Mouse (Mus musculus) midbrain, embryonic 12.5 days (tissue): ENCODE measurements at regions not wholly inside any gene's neighbourhood (a gene's known extent, or its start where the extent isn't known, plus 50 kb on each side); places are given as distances from the start of the nearest gene placed in this dataset.

Source experiments
- ATAC-seq: fragments of 200-750 bp; cut with Nextera tagmentation; 2 replicates; pipeline ENCODE4 v1.8.0; 2017; ENCODE audit warnings: low read depth, moderate TSS enrichment, moderate library complexity; ENCODE audit not compliant: low FRiP score
- H3K27ac ChIP-seq: fragments of 300-500 bp; sonication (generic); replicated peaks from 2 replicates; pipeline ENCODE4 v1.5.1; 2016; ENCODE audit warnings: mild to moderate bottlenecking
- H3K27me3 ChIP-seq: fragments of 300-500 bp; sonication (generic); 2 replicates; pipeline ENCODE4 v1.6.1; 2016; ENCODE audit warnings: mild to moderate bottlenecking
- H3K36me3 ChIP-seq: fragments of 300-500 bp; sonication (generic); 2 replicates; pipeline ENCODE4 v1.6.1; 2016
- H3K4me1 ChIP-seq: fragments of 300-500 bp; sonication (generic); 2 replicates; pipeline ENCODE4 v1.6.1; 2016
- H3K4me2 ChIP-seq: fragments of 300-500 bp; sonication (generic); replicated peaks from 2 replicates; pipeline ENCODE4 v1.6.1; 2016; ENCODE audit warnings: mild to moderate bottlenecking, moderate library complexity
- H3K4me3 ChIP-seq: fragments of 300-500 bp; sonication (generic); 2 replicates; pipeline ENCODE4 v1.5.1; 2016; ENCODE audit warnings: mild to moderate bottlenecking
- H3K9ac ChIP-seq: fragments of 300-500 bp; sonication (generic); replicated peaks from 2 replicates; pipeline ENCODE4 v1.6.1; 2016; ENCODE audit warnings: mild to moderate bottlenecking, moderate library complexity
- H3K9me3 ChIP-seq: fragments of 300-500 bp; sonication (generic); 2 replicates; pipeline ENCODE4 v1.6.1; 2016; ENCODE audit warnings: mild to moderate bottlenecking
- WGBS: fragments of 180-500 bp; shearing (Covaris S2); methylation state at CpG from one replicate; pipeline ENCODE4 v1.1.7; 2016; 5-methylcytosine and 5-hydroxymethylcytosine counted together

DNA sequence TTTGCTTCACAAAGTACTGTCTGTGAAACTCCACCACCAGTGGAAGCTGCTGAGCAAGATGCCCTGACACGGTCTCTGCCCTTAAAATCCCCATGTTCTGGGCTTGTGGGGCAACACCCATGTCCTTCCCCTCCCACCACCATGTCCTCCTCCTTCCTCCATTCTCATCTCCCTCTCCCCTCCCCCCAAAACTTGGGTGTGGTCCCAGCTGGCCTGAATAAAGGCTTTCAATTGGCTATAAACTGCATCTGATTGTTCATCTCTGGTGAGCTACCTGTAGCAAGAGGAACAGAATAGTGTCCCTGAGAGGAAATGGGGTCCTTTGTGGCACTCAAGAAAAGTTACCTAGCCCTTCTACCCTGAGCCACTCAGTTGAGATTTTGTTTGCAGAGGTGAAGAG lies 91.8 kb downstream of the Slc16a9 start:
- ATAC-seq, result no peak
- Histone ChIP-seq H3K27me3 (no peaks in the 10 kb centered on the region), H3K4me1 (no peaks in the 10 kb centered on the region), H3K4me3 (no peak overlapping the region), H3K27ac (no peak overlapping the region), H3K36me3 (no peaks in the 10 kb centered on the region), H3K9ac (no peak overlapping the region), H3K9me3 (peaks cover 5% of the 10 kb centered on the region), H3K4me2 (no peak overlapping the region)
- WGBS, result 81% methylated on average over 1 of the region's 1 CpGs

DNA sequence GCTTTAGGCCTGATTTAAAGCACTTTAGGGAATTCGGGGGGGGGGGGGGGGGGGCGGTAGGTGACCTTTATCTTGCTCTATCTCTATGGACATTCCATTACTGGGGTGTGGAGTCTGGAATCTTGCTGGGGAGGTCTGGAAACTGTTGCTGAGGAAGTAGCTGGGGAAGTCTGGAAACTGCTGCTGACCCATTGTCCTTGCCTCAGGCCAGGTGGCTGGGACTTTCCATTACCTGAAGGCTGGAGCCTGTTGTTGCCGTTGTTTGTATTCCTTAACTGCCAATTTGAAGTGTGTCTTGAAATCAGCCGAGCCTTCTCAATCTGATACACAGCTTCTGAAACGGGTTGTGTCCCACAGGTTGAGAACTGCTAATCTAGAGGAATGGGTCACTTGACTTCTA lies 80.9 kb upstream of the Fam13c start:
- Histone ChIP-seq H3K36me3 (no peaks in the 10 kb centered on the region), H3K4me2 (no peak overlapping the region), H3K27me3 (no peaks in the 10 kb centered on the region), H3K27ac (no peak overlapping the region), H3K4me3 (no peak overlapping the region), H3K4me1 (no peaks in the 10 kb centered on the region), H3K9me3 (no peaks in the 10 kb centered on the region), H3K9ac (no peak overlapping the region)
- 78% methylated on average over 5 of the region's 5 CpGs for WGBS
- no peak for ATAC-seq

DNA sequence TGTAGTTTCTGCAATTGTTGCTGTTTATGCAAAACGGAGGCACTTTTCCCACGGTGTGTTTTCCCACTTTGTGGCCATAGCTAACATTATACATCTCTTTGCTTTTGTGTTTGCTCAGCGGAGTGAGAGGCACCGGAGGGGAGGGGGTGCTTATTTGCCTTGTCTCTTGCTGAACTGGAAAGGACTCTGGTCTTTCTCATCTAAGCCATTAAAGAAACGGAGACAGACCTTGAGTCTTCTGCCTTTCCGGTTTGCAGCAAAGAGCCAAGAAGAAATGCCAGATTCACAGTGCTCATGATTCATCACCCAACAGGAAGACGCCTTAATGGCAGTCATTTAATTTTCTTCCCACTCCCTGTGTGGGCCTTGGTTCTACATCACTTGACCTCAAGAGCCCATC lies 80.4 kb upstream of the Fam13c start:
- Histone ChIP-seq H3K4me1 (no peaks in the 10 kb centered on the region), H3K36me3 (no peaks in the 10 kb centered on the region), H3K9ac (no peak overlapping the region), H3K9me3 (no peaks in the 10 kb centered on the region), H3K4me3 (no peak overlapping the region), H3K27me3 (no peaks in the 10 kb centered on the region), H3K27ac (no peak overlapping the region), H3K4me2 (no peak overlapping the region)
- ATAC-seq, result no peak
- WGBS, result 81% methylated on average over 7 of the region's 7 CpGs

DNA sequence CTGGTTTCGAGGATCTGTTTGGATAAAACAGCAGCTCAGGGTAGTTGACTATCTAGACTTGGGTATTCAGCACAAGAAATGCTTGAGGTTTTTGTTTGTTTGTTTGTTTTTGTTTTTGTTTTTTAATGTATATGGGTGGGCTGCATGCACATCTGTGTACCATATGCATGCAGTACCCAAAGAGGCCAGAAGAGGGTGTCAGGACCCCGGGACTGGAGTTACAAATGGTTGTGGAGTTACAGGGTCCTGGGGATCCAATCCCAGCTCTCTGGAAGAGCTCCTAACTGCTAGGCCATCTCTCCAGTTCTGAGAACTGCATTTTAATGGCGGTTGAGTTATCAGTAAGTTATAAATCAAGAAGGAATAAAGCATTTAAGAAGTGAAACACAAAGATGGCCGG lies 77.2 kb upstream of the Fam13c start:
- no peak for ATAC-seq
- 81% methylated on average over 4 of the region's 4 CpGs for WGBS
- H3K9ac ChIP-seq, result no peak overlapping the region
- no peak overlapping the region for H3K4me2 ChIP-seq
- no peaks in the 10 kb centered on the region for H3K36me3 ChIP-seq
- H3K4me3 ChIP-seq, result no peak overlapping the region
- H3K27ac ChIP-seq, result no peak overlapping the region
- H3K27me3 ChIP-seq, result no peaks in the 10 kb centered on the region
- H3K4me1 ChIP-seq, result no peaks in the 10 kb centered on the region
- no peaks in the 10 kb centered on the region for H3K9me3 ChIP-seq

DNA sequence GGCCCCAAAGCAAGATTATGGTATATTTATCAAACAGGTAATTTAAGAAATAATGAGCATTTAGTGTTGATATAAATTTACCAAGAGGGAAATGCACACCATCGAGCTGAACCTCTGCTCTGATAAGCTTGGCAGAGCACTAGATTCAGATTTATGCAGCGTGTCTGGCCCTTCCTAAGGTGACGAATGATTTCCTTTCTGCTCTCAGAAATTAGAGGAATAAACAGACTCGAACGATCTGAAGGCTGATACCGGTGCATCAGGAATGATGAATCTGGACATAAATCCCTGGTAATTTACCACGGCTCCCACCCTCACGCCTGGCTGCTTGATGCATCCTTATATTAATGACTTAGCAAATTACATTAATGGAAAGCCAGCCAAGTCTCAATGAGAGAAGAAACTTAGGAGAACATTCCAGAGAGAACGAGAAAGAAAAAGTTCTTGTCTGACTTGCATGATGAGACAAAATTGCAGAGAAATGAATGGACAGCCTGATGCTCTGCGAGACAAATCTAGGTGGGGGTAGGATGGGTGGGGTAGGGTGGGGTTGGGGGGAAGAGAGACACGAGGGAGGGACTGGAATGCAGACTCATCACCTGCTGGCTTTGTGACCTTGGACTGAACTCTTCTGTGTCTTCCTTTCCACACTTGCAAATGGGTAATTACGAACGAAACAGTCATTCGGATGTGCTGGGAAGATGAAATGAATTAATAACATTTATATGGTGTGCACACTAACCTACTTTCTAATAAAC lies 75.9 kb upstream of the Fam13c start:
- Histone ChIP-seq H3K4me2 (no peak overlapping the region), H3K9me3 (no peaks in the 10 kb centered on the region), H3K4me1 (peaks cover 3% of the 10 kb centered on the region; the same call in 1 of the 2 replicates), H3K9ac (no peak overlapping the region), H3K27me3 (no peaks in the 10 kb centered on the region; the same call in 1 of the 2 replicates), H3K27ac (no peak overlapping the region), H3K4me3 (no peak overlapping the region), H3K36me3 (no peaks in the 10 kb centered on the region)
- no peak for ATAC-seq
- 84% methylated on average over 14 of the region's 14 CpGs for WGBS

DNA sequence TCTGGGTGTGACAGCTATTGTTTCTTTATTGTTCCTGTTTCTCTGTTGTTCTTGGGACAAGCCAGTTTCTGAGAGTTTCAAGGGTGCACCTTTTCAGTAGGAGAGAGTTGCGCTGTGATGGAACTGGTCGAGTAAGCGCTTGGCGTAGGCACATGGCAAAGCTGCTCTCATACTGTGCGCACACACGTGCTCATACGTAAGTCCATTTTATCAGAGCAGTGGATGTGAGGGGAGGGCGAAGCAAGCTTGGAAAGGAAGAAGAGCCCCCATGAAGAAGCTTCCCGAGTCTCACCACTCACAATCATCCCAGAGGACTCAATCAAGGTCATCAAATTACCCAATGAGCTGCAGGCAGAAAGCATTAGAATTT lies 75.3 kb upstream of the Fam13c start:
- Histone ChIP-seq H3K36me3 (no peaks in the 10 kb centered on the region), H3K9ac (no peak overlapping the region), H3K27ac (no peak overlapping the region), H3K4me3 (no peak overlapping the region), H3K27me3 (no peaks in the 10 kb centered on the region; the same call in 1 of the 2 replicates), H3K4me2 (no peak overlapping the region), H3K9me3 (no peaks in the 10 kb centered on the region), H3K4me1 (peaks cover 3% of the 10 kb centered on the region; the same call in 1 of the 2 replicates)
- 92% methylated on average over 9 of the region's 9 CpGs for WGBS
- ATAC-seq, result no peak

DNA sequence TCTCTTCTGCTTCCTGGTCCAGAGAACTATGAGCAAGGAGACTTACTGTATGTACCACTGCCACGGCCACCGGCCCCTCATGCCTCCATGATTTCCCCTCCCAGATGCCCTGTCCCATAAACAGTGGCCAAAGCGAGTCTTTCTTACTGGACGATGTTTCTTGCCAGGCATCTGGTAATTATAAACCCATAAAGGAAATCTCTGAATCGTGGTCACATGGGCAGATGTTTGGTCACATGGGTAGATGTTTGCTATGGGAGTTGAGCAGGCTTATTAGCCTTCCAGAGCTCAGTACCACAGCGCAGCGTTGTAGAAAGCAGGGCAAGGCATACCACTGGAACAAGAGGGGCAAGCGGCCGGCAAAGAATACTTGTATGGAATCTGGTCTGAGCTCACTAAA lies 74.8 kb upstream of the Fam13c start:
- H3K27me3 ChIP-seq, result no peaks in the 10 kb centered on the region; the same call in 1 of the 2 replicates
- H3K27ac ChIP-seq, result no peak overlapping the region
- no peaks in the 10 kb centered on the region for H3K9me3 ChIP-seq
- 89% methylated on average over 9 of the region's 9 CpGs for WGBS
- H3K36me3 ChIP-seq, result no peaks in the 10 kb centered on the region
- no peak overlapping the region for H3K4me2 ChIP-seq
- no peak overlapping the region for H3K9ac ChIP-seq
- peaks cover 3% of the 10 kb centered on the region; the same call in 1 of the 2 replicates for H3K4me1 ChIP-seq
- ATAC-seq, result no peak
- no peak overlapping the region for H3K4me3 ChIP-seq

DNA sequence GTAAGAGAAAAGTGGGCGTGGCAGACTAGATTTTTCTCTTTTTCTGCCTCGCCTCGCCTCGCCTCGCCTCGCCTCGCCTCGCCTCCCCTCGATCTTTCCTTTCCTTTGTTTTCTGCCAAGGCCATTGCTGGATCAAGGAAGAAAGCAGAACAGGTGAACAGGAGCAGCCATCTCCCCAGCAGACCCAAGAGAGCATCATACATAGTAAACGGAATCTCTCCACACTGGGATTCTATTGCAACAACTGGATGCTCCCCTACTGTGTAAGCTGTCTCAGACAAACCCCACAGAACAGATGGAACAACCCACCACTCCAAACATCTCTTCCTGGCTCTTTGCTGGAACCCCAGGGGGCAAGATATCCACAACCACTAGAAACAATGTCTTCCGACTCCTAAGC lies 72.4 kb upstream of the Fam13c start:
- WGBS, result 71% methylated on average over 11 of the region's 11 CpGs
- no peak overlapping the region for H3K4me3 ChIP-seq
- peaks cover 3% of the 10 kb centered on the region; the same call in 1 of the 2 replicates for H3K4me1 ChIP-seq
- no peak for ATAC-seq
- H3K36me3 ChIP-seq, result no peaks in the 10 kb centered on the region
- no peak overlapping the region for H3K4me2 ChIP-seq
- H3K9ac ChIP-seq, result no peak overlapping the region
- H3K9me3 ChIP-seq, result no peaks in the 10 kb centered on the region
- H3K27me3 ChIP-seq, result no peaks in the 10 kb centered on the region; the same call in 1 of the 2 replicates
- no peak overlapping the region for H3K27ac ChIP-seq

DNA sequence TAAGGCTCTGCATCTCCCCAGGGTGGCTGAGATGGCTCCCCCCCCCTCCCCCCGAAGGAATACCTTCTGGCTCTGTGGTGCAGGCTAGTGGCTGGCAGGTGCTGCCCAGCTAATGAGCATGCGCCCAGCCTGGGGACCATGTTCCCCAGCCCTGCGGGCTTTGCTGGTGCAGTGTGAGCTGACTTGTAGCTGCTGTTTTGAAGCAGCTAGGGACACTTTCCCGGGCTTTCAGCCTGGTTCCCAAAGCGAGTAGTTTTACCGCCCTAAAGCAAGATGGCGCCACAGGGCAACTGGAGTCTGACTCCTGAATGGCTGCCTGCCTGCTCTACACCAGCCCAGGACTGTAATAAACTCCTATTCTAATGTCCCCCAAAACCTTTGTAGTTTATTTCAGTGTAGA lies 71.6 kb upstream of the Fam13c start:
- peak; percentile 65 for ATAC-seq
- Histone ChIP-seq H3K36me3 (no peaks in the 10 kb centered on the region), H3K4me1 (peaks cover 3% of the 10 kb centered on the region; the same call in 1 of the 2 replicates), H3K9ac (no peak overlapping the region), H3K27ac (no peak overlapping the region), H3K4me2 (no peak overlapping the region), H3K9me3 (no peaks in the 10 kb centered on the region), H3K4me3 (no peak overlapping the region), H3K27me3 (no peaks in the 10 kb centered on the region; the same call in 1 of the 2 replicates)
- WGBS, result 22% methylated on average over 7 of the region's 7 CpGs

DNA sequence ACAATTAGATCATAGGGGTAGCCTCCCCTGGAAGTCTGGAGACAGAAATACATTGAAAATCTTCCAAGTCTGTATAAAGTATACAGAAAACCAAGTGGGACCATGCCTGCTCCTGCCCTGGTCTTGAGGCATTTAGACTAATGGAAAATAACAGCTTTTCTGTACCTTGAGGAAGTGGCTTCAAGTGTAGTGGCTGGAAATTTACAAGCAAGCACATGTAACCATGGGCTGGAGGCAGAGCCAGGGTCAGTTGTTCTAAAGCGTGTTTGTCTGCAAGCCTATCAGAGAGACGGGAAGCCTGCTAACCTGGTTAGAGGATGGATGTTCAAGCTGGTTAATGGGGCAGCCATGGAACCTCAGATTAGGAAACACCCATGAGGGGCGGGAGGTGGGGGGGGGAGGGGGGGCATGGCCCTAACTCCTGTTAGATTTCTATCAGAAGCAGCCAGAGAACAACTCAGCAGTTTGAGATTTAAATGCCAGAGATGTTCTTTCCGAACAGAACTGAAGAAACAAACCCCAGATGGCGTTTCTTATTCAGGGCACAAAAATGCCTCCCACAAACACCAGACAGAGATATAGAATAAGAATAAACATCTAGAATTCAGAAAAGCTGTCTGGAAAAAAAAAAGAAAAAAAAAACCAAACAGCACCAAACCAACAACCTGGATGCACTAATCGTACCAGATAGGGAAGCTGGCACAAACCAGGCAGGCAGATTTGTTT lies 67.7 kb upstream of the Fam13c start:
- H3K4me3 ChIP-seq, result no peak overlapping the region
- 79% methylated on average over 6 of the region's 6 CpGs for WGBS
- H3K27ac ChIP-seq, result no peak overlapping the region
- no peaks in the 10 kb centered on the region; the same call in 1 of the 2 replicates for H3K27me3 ChIP-seq
- no peaks in the 10 kb centered on the region for H3K9me3 ChIP-seq
- no peak overlapping the region for H3K4me2 ChIP-seq
- no peaks in the 10 kb centered on the region for H3K36me3 ChIP-seq
- H3K9ac ChIP-seq, result no peak overlapping the region
- peaks cover 3% of the 10 kb centered on the region; the same call in 1 of the 2 replicates for H3K4me1 ChIP-seq
- ATAC-seq, result no peak

DNA sequence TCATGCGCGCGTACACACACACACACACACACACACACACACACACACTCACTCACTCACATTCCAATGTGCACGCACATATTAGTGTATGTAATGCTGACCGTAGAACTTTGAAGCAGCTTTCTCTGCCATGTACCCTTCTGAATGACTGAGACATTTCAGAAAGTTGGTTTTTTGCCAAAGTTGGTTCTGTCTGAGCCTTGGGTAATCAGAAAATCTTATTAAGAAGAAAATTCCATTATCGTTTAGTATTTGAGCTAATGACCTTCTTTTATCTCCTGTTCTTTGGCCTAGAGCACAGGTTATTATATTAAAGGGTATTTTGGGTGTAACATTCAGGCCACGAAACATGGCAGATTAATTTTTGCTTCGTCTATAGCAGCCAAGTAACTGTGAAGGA lies 67.1 kb upstream of the Fam13c start:
- Histone ChIP-seq H3K9me3 (no peaks in the 10 kb centered on the region), H3K27ac (no peak overlapping the region), H3K27me3 (no peaks in the 10 kb centered on the region; the same call in 1 of the 2 replicates), H3K4me2 (no peak overlapping the region), H3K4me1 (peaks cover 3% of the 10 kb centered on the region; the same call in 1 of the 2 replicates), H3K36me3 (no peaks in the 10 kb centered on the region), H3K4me3 (no peak overlapping the region), H3K9ac (no peak overlapping the region)
- 94% methylated on average over 8 of the region's 8 CpGs for WGBS
- ATAC-seq, result no peak

DNA sequence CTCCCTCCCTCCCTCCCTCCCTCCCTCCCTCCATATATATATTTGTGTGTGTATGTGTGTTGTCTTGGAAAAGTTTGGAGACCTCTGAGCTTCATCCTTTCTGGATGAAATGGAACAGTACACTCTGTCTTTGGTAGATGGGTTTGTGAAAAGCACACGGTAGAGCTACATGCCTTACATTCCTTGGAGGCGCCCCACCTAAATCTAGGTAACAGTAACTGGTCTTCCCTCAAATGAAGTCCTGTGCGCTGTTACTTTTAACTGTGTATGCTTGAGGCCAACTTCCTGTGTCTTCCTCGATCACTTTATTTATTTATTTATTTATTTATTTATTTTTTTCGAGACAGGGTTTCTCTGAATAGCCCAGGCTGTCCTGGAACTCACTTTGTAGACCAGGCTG lies 66.4 kb upstream of the Fam13c start:
- no peaks in the 10 kb centered on the region; the same call in 1 of the 2 replicates for H3K27me3 ChIP-seq
- H3K27ac ChIP-seq, result no peak overlapping the region
- no peaks in the 10 kb centered on the region for H3K36me3 ChIP-seq
- no peak overlapping the region for H3K4me2 ChIP-seq
- H3K9me3 ChIP-seq, result no peaks in the 10 kb centered on the region
- WGBS, result 92% methylated on average over 5 of the region's 5 CpGs
- ATAC-seq, result no peak
- H3K4me1 ChIP-seq, result no peaks in the 10 kb centered on the region
- H3K9ac ChIP-seq, result no peak overlapping the region
- H3K4me3 ChIP-seq, result no peak overlapping the region
